Mouse (Mus musculus) embryonic facial prominence, embryonic 15.5 days (tissue): ENCODE measurements around the gene Cap1. TPM values are rescaled to one million over a fixed set of nuclear protein-coding genes. Genes with fewer than 3 reads are reported as not detected.
A peak's percentile ranks its signal among the peaks of the same experiment; 100 is the strongest.
"Not testable (repeated sequence)": the region's sequence is repeated elsewhere in the genome, so short reads cannot be mapped to it uniquely, and the experiment has no call there.

Source experiments
- ATAC-seq: fragments of 200-750 bp; cut with Nextera tagmentation; 2 replicates; pipeline ENCODE4 v1.8.0; 2017; ENCODE audit warnings: low read depth, moderate TSS enrichment; ENCODE audit not compliant: insufficient number of reproducible peaks, low FRiP score, low TSS enrichment
- H3K27ac ChIP-seq: fragments of 300-500 bp; sonication (generic); replicated peaks from 2 replicates; pipeline ENCODE4 v1.5.1; 2015; ENCODE audit warnings: mild to moderate bottlenecking, inconsistent platforms
- H3K27me3 ChIP-seq: fragments of 300-500 bp; sonication (generic); 2 replicates; pipeline ENCODE4 v1.6.1; 2015; ENCODE audit warnings: inconsistent platforms
- H3K36me3 ChIP-seq: fragments of 300-500 bp; sonication (generic); 2 replicates; pipeline ENCODE4 v1.6.1; 2015; ENCODE audit warnings: mild to moderate bottlenecking, inconsistent platforms
- H3K4me1 ChIP-seq: fragments of 300-500 bp; sonication (generic); 2 replicates; pipeline ENCODE4 v1.6.1; 2015; ENCODE audit warnings: inconsistent platforms
- H3K4me2 ChIP-seq: fragments of 300-500 bp; sonication (generic); replicated peaks from 2 replicates; pipeline ENCODE4 v1.6.1; 2015; ENCODE audit warnings: mild to moderate bottlenecking, inconsistent platforms
- H3K4me3 ChIP-seq: fragments of 300-500 bp; sonication (generic); replicated peaks from 2 replicates; pipeline ENCODE4 v1.5.1; 2015; ENCODE audit warnings: mild to moderate bottlenecking, inconsistent platforms
- H3K9ac ChIP-seq: fragments of 300-500 bp; sonication (generic); 2 replicates; pipeline ENCODE4 v1.6.1; 2015; ENCODE audit warnings: inconsistent platforms
- H3K9me3 ChIP-seq: fragments of 300-500 bp; sonication (generic); replicated peaks from 2 replicates; pipeline ENCODE4 v1.6.1; 2016; ENCODE audit warnings: inconsistent platforms
- WGBS: fragments of 180-500 bp; shearing (Covaris S2); methylation state at CpG from one replicate; pipeline ENCODE4 v1.1.7; 2015; 5-methylcytosine and 5-hydroxymethylcytosine counted together
- polyA plus RNA-seq: library from polyadenylated mRNA; unstranded; fragments of >200 nt; fragmentation: Nextera tagmentation; extraction: Ambion mirVana; gene quantifications from 2 replicates; pipeline ENCODE4 v1.2.1, GENCODE M21; 2015

Gene Cap1
- polyA plus RNA-seq, 1 experiment from 2014 or later, result 74.5 TPM

GRCm38 (mm10) chr4:122836403-122836775, 49.5 kb downstream of the Cap1 start:
- Histone ChIP-seq H3K36me3 (peaks cover 10% of the 10 kb centered on the region; the same call in 1 of the 2 replicates), H3K9me3 (no peaks in the 10 kb centered on the region), H3K4me3 (peak overlapping the region; percentile 76), H3K4me1 (peaks cover 12% of the 10 kb centered on the region), H3K27me3 (no peaks in the 10 kb centered on the region), H3K4me2 (peak overlapping the region; percentile 83), H3K9ac (peak overlapping the region; percentile 55), H3K27ac (no peak overlapping the region; the same call in 1 of the 2 replicates)
- ATAC-seq, result peak; percentile 19; the same call in 1 of the 2 replicates
- WGBS, result 0% methylated on average over 7 of the region's 7 CpGs

- ATAC-seq, result peak; percentile 79
- WGBS, result 3% methylated on average over 31 of the region's 31 CpGs
Measured at GRCm38 (mm10) chr4:122835530-122836402, 50.1 kb downstream of the Cap1 start, which contains the start of gene Ppt1. Gene Ppt1 (plus strand): TSS chr4:122836242.

DNA sequence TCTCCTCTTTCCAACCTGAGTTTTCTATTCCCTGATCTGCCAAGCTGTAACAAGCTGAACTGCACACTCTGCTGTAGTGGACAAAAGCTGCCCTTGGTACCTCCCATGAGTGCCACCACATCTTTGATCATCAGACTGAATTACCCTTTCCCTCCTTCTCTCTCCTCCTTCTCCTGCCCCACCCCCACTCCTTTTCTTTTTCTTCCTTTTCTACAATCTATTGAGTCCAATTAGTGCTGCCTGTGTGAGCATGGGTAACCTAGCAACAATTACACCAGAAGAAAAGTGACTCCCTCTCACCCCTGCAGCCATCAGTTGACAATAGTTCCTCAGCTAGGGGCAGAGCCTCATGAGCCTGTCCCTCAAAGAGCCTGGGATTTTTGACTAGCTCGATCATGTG, 54.0 kb downstream of the Cap1 start:
- Histone ChIP-seq H3K36me3 (no peaks in the 10 kb centered on the region), H3K9me3 (no peaks in the 10 kb centered on the region), H3K27ac (no peak overlapping the region), H3K4me1 (peaks cover 11% of the 10 kb centered on the region), H3K9ac (no peak overlapping the region), H3K4me3 (no peak overlapping the region), H3K4me2 (no peak overlapping the region), H3K27me3 (no peaks in the 10 kb centered on the region)
- ATAC-seq, result no peak
- WGBS, result 52% methylated on average over 1 of the region's 1 CpGs

More at GRCm38 (mm10) chr4:122835530-122836402, 50.1 kb downstream of the Cap1 start, which contains the start of gene Ppt1:
- H3K4me1 ChIP-seq, result peaks cover 12% of the 10 kb centered on the region
- H3K4me3 ChIP-seq, result peak within 1 kb of the TSS; percentile 76
- H3K27me3 ChIP-seq, result no peaks in the 10 kb centered on the region
- H3K4me2 ChIP-seq, result peak within 1 kb of the TSS; percentile 83
- no peaks in the 10 kb centered on the region for H3K9me3 ChIP-seq
- H3K36me3 ChIP-seq, result peaks cover 4% of the 10 kb centered on the region; the same call in 1 of the 2 replicates
- no peak within 1 kb of the TSS; the same call in 1 of the 2 replicates for H3K27ac ChIP-seq
- peak within 1 kb of the TSS; percentile 55 for H3K9ac ChIP-seq

DNA sequence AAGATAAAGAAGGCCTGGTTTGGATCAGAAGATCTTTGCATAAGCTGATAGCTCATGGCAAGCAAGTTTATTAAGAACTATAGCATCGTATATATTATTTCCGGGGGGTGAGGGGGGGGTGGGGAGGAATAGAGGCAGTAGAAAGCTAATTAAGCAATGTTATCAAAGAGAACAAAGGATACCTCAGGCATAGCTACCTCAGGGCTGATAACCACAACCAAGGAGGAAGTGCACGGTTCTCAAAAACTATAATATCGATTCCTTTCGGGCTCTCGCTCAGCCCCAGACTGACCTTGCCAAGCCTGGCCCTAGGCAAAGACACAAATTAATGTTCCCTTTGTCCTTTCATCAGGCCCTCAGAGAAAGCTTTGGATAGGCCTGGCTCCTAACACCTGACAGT, 56.5 kb downstream of the Cap1 start:
- Histone ChIP-seq H3K36me3 (no peaks in the 10 kb centered on the region), H3K27ac (no peak overlapping the region), H3K9me3 (no peaks in the 10 kb centered on the region), H3K4me3 (no peak overlapping the region), H3K9ac (no peak overlapping the region), H3K4me2 (no peak overlapping the region), H3K4me1 (no peaks in the 10 kb centered on the region), H3K27me3 (no peaks in the 10 kb centered on the region)
- WGBS, result 86% methylated on average over 6 of the region's 6 CpGs
- no peak for ATAC-seq

DNA sequence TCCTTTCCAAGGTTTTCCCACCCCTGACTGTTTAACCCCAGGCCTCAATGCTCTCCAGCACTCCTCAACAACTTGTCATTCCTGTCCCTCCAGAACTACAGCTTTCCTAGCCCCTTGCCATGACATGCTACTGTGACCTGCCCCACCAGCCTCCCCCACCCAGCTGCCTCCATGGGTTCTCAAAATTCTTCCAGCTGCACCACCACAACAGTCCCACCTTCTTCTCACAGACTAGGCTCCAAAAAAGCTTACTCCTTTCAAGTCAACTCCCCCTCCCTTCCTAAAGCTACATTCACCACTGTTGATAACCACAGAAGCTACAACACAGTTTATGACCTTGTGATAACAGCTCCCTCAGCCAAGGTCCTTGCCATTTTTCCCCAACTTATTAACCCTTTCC, 58.2 kb downstream of the Cap1 start:
- Histone ChIP-seq H3K9me3 (no peaks in the 10 kb centered on the region), H3K4me2 (no peak overlapping the region), H3K4me3 (no peak overlapping the region), H3K9ac (no peak overlapping the region), H3K27ac (no peak overlapping the region), H3K36me3 (no peaks in the 10 kb centered on the region), H3K27me3 (no peaks in the 10 kb centered on the region), H3K4me1 (no peaks in the 10 kb centered on the region)
- no peak for ATAC-seq

DNA sequence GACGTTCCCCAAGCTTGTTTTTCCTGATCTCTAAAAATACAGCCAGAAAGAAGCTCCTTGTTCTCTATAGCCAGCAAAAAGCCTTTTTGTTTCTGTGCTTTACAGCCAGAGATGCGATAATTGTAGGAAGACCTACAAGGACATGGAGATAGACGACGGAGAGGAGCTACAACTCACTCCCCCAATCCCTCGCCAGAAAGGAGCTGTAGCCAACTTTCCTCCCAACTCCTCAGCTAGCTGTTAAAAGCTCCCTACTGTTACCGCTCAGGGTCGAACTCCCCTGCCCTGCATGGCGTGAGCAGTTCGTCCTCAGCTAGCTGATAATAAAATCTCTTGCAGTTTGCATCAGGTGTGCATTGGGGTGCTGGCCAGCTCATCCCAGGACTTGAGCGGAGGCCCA, 64.9 kb downstream of the Cap1 start:
- H3K27ac ChIP-seq, H3K36me3 ChIP-seq, H3K27me3 ChIP-seq, H3K4me1 ChIP-seq, H3K4me2 ChIP-seq, H3K9ac ChIP-seq, ATAC-seq, H3K4me3 ChIP-seq, H3K9me3 ChIP-seq: not testable (repeated sequence)
- 25% methylated on average over 10 of the region's 10 CpGs for WGBS

DNA sequence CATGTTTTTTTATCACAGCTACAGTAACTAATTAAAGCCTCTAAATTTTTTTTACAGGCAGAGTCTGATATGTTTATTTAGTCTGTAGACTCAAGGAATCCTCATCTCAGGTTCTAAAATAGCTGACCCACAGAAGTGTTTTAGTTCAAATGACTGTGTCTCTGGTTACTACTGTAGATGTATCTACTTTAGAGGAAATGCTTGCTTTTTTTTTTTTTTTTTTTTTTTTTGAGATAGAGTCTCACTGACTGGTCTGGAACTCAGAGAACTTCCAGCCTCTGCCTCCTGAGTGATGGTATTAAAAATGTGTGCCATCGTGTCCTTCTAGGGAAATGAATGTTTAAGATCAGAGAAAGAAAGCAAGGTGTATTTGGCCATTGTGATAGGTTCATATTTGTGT, 69.7 kb downstream of the Cap1 start:
- Histone ChIP-seq H3K4me1 (no peaks in the 10 kb centered on the region), H3K9me3 (no peaks in the 10 kb centered on the region), H3K4me2 (no peak overlapping the region), H3K36me3 (no peaks in the 10 kb centered on the region), H3K4me3 (no peak overlapping the region), H3K9ac (no peak overlapping the region), H3K27ac (no peak overlapping the region), H3K27me3 (no peaks in the 10 kb centered on the region)
- WGBS, result 77% methylated on average over 1 of the region's 1 CpGs
- no peak for ATAC-seq

DNA sequence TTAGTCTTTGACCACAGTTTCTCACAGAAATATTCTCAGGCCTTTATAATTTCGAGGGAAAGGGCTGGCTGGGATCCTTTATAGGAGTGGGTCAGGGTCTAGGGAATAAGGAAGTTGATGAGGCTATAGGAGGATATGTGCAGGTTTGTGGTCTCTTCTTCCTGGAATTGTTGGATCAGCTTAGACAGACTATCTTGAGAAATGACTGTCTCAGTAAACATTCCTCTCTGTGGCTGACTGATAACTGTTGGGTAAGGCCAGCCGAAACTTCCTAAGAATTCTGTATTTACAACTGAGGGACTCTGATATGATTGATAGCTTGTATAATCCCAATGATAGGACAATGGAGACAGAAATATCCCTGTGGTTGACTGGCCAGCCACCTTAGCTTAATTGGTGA, 74.0 kb downstream of the Cap1 start:
- Histone ChIP-seq H3K9ac (no peak overlapping the region), H3K27me3 (no peaks in the 10 kb centered on the region), H3K4me3 (no peak overlapping the region), H3K4me1 (no peaks in the 10 kb centered on the region), H3K36me3 (no peaks in the 10 kb centered on the region), H3K4me2 (no peak overlapping the region), H3K9me3 (no peaks in the 10 kb centered on the region), H3K27ac (no peak overlapping the region)
- no peak for ATAC-seq
- WGBS, result 70% methylated on average over 2 of the region's 2 CpGs

DNA sequence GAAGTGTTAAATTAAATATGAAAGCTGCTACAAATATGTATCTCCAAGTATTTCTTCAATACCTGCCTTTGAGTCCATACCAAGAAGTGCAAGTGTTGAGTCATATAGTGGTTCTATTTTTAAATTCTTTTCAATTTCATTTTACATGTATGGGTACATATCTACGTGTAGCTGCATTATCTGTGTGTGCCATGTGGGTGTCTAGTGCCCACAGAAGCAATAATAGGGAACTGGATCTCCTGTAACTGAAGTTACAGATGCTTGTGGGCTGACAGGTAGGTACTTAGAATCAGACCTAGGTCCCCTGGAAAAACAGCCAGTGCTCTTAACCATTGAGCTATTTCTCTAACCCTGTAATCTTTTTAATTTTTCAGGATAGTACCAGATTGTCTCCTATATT, 74.7 kb downstream of the Cap1 start:
- H3K36me3 ChIP-seq, result no peaks in the 10 kb centered on the region
- H3K27me3 ChIP-seq, result no peaks in the 10 kb centered on the region
- no peak overlapping the region for H3K4me2 ChIP-seq
- no peak overlapping the region for H3K9ac ChIP-seq
- WGBS, result 41% methylated on average over 1 of the region's 1 CpGs
- H3K27ac ChIP-seq, result no peak overlapping the region
- no peak for ATAC-seq
- no peaks in the 10 kb centered on the region for H3K4me1 ChIP-seq
- no peaks in the 10 kb centered on the region for H3K9me3 ChIP-seq
- H3K4me3 ChIP-seq, result no peak overlapping the region

Other genes starting within 250 kb of the Cap1 start
- gene 9530002B09Rik, start 196.8 kb downstream of the Cap1 start, polyA plus RNA-seq, result not detected in 2 replicates
- gene Ppt1, start 49.8 kb downstream of the Cap1 start, polyA plus RNA-seq, result 73.0 and 80.9 TPM in 2 replicates
- gene Mfsd2a, start 75.1 kb upstream of the Cap1 start, polyA plus RNA-seq, result 10.5 and 11.4 TPM in 2 replicates
- gene Mycl, start 109.6 kb upstream of the Cap1 start, polyA plus RNA-seq, result 38.9 and 49.5 TPM in 2 replicates
- gene Trit1, start 130.5 kb upstream of the Cap1 start, polyA plus RNA-seq, result 21.6 and 23.4 TPM in 2 replicates
- 1.2 and 1.7 TPM in 2 replicates for gene Bmp8b, start 219.1 kb upstream of the Cap1 start, polyA plus RNA-seq
- 0.13 and 0.24 TPM in 2 replicates for gene Oxct2b, start 230.2 kb upstream of the Cap1 start, polyA plus RNA-seq